Mouse (Mus musculus) spleen, postnatal 14 days (tissue): ENCODE data around the gene Atp2b2.

ENCODE experiments used
- DNase-seq, 2 experiments: peaks; one replicate each; pipeline ENCODE4 v3.0.0; 2021 to 2022; ENCODE audit warnings: low spot score in 2 of 2

The Atp2b2 gene

DNA sequence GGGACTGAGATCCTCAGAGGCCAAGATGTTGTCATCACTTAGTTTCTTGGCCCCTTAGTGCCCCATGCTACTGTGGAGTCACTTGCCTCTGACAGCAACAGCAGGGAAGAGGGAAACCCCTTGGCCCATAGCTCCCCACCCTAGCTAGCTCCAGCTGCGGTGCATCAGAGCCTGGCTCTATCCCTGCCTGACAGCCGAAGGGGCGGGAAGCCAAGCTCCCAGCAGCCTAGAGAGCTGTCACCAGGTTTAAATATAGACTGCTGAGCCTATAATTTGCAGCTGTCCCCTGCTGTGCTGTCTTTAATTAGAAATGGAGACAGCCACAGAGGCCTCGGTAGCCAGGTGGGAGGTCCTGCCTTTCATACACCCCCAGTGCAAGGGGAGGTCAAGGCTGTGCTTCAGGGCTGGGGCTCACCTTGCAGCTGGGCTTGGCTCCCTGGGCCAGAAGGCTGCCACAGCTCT, 247.1 kb downstream of the Atp2b2 start:
- no peak for DNase-seq

DNA sequence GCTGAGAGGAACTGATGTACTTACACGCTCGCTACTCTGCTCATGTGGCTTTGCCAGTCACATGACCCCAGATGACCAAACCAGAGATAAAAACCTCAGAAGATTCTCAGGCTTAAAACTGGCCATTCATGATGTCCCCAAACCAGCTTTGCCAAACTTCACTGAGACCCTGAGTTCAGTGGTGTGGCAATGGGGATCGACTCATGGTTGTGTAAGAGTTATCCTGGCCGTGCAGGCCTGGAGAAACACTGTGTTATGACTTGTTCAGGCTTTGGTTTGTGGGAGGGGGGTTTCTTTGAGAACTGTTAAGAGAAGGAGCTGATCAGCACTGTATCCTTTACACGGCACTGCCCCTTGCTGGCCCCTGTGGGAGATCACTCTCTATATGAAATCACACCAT, 250.0 kb downstream of the Atp2b2 start:
- no peak for DNase-seq

- no peak for DNase-seq
Observed at GRCm38 (mm10) chr6:113791012-113791411, 251.4 kb downstream of the Atp2b2 start.

- no peak for DNase-seq
Observed at GRCm38 (mm10) chr6:113787459-113787968, 254.9 kb downstream of the Atp2b2 start.

GRCm38 (mm10) chr6:113785658-113786057, 256.8 kb downstream of the Atp2b2 start:
- no peak for DNase-seq

DNA sequence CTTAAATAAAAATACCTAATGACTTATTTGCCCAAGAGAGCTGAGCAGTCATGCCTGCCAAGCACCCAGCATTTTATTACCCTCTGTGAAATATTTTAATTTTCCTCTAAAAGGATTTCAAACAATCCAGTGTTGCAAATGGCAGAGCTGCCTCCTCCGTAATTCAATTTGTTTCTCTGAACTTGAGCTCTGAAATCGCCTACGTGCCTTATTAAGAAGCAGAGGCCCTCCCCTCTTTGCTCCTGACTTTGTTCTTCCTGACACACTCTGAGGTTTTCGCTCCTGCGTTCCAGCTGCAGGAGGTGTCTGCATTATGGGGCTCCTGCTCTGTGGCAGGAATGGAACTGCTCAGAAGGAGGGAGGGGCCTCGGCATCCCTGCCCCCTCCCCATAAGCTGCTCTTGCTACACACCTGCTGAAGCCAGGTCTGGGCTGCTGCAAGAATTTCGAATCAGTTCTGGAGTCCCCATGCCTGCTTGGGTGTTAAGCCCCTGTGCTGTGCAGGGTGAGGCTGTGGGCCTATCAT, 264.1 kb downstream of the Atp2b2 start:
- DNase-seq = no peak

DNA sequence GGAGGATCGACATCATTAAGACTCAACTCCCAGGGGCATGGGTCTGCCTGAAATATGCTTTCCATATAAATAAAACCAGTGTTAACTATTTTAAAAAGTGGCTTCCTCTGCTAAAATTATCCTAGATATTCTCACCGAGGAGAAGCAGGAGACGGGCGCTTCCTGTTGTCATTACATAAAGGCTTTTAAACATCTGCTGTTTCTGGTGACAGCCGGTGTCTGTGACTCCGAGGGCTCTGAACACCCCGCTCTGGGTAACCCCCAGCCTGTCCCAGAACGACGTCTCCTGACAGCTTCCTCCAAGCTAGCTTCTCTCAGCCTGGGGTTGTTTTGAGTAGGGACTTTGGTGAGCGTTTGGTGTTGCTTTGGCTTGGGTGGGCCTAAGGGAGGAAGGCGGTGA, 273.6 kb downstream of the Atp2b2 start:
- no peak for DNase-seq

GRCm38 (mm10) chr6:113761644-113762043, 280.8 kb downstream of the Atp2b2 start:
- DNase-seq = peak in 1 of 2 experiments; percentile 17

DNA sequence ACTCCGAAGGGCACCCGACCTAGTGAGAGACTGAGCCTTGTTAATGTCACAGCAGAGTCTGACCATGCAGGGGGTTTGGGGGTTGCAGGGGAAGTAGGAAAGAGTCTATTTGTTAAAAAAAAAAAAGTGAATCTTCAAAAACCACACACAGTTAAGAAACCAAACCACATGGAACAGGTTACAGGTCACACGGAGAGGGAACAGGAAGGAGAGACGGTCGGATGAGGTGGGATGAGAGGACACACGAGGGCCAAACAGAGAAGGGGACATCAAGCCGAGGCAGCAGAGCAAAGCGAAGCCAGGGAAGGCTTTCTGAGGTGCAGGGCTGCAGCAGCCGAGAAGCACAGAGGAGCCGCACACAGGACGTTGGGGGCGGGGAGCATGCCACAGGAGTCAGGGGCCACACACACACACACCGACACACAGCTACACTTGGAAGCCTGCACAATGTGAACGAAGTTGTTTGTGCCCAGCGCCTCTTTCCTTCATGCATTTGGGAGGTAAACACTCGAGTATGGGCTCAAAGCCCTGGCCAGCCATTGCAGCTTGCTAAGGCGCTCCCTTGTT, 293.2 kb downstream of the Atp2b2 start:
- DNase-seq = no peak

GRCm38 (mm10) chr6:113748351-113748750, 294.1 kb downstream of the Atp2b2 start:
- DNase-seq = no peak

DNA sequence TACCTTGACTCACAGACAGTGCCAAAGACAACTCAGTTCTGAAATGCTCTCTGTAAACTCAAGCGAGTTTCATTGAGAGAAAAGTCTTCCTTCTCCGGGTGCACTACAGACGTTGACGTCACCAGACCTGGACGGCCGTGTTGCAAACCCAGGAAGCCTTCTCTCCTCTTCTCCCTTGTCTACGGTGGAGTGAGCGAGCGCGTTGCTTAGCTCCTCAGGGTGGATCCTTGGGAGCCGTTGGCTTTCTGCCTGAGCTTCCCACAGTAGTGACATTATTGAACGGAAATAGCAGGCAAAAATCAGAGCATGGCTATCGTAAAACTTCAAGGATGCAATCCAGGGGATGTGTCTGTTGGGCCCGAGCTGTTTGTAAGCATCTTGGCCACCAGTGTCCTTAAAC, 295.1 kb downstream of the Atp2b2 start:
- DNase-seq = no peak

DNA sequence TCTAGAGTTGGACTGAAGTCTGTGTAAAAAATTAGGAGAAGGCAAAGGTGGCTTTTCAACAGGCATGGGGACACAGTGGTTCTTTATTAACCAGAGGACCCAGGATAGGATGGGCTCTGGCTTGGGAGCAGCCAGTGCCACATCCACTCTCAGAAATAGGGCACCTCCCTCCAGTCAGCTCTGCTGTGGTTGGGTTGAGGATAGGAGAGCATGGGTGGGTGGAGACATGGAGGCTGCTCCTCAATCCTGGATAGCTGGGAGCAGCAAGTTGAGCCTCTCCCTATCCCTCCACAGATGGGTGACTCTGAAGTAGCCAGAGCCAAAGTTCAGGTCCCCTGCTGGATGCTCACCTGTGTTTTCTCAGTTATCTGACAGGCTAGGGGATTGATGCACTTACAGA, 297.3 kb downstream of the Atp2b2 start:
- no peak for DNase-seq

DNA sequence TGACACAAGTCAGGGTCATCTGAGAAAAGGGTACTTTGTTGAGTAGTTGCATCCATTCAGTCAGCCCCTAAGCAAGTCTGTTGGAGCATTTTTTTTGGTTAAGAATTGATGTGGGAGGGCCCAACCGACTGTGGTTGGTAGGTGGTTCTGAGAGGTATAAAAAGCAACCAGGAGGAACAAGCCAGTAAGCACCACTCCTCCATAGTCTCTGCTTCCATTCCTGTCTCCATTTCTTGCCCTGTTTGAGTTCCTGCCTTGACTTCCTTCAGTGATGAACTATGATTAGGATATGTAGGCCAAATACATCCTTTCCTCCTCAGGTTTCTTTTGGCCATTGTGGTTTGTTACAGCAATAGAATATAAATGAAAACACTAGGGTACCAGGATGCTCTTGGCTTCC, 299.3 kb downstream of the Atp2b2 start:
- DNase-seq = no peak

DNA sequence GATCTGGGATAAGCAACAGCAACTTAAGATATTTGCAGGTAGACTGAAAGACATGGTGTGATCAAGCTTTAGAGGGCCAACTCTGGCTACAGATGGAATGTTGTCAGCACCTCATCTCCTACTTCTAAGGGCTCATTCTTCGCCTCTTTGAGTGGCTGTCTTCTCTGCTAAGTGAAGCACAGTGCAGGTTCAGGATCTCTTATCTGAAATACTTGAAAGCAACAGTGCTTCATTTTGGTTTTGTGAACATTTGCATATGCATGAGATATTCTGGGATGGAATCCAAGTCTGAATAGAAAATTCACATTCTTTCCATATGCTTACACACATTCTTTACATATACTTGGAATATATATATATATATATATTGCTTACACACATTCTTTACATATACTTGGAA, 300.1 kb downstream of the Atp2b2 start:
- no peak for DNase-seq

DNA sequence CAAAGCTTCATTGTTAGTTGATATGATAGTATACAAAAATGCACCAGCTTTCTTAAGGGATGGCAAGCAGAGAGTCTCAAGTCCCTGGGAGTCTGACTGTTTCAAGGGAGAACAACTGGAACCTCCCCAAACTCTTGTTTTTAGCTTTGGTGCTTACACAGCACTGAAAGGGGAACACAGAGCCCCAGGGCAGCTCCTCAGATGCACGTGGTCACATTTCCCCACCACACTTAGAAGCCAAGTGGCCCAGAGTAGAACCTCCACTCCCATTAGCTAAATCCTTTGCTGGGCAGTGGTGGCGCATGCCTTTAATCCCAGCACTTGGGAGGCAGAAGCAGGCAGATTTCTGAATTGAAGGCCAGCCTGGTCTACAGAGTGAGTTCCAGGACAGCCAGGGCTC, 301.0 kb downstream of the Atp2b2 start:
- DNase-seq = no peak

- DNase-seq = peak; percentile 73 to 84
Observed at GRCm38 (mm10) chr6:113740236-113741217, 301.9 kb downstream of the Atp2b2 start, which contains the start of gene Sec13. Gene Sec13 (minus strand): TSS chr6:113740743.

DNA sequence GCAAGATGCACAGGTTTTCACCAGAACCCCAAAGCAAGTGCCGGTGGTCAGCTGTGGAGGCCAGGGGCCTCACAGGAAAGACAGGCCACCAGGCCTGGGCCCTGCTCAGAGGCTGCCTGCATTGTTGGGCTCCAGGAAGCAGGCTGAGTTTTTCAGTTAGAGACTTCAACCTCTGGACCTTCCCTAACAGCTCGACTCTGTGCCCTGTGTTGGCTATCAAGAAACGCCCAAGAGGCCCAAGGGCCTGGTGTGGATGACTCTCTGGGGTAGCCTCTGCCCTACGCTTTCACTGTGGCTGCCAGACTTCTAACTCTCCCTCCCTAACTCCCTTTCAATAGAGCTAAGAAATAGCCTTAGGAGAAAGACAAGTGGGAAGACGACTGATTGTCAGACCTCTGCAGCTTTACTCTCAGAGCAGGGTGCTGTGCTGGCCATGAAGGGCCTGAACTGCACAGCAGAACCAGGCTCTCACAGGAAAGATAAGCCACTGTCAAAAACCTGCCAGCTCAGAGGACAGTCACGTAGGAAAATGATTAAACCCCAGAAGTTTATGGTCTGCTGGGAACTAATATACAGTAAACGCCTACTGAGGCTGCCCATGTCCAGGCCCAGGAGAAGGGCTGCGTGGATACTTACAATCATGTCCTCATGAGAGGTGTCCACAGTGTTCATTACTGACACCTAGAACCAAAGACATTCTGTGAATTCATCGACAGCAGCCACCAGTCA, 304.9 kb downstream of the Atp2b2 start:
- no peak for DNase-seq

DNA sequence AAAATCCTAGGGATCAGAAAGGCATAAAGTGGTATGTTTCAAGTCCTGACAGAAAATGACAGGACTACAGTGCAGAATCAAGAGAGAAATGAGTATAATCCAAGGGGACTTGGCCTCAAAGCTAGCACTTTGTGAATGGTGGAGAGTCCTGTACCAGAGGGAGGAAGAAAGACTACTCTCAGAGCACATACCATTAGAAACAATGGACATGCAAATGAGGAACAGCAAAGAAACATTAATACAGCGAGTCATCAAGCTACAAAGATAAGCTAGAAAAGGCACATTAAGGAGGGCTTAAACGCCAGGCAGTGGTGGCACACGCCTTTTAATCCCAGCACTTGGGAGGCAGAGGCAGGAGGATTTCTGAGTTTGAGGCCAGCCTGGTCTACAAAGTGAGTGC, 311.1 kb downstream of the Atp2b2 start:
- no peak for DNase-seq

DNA sequence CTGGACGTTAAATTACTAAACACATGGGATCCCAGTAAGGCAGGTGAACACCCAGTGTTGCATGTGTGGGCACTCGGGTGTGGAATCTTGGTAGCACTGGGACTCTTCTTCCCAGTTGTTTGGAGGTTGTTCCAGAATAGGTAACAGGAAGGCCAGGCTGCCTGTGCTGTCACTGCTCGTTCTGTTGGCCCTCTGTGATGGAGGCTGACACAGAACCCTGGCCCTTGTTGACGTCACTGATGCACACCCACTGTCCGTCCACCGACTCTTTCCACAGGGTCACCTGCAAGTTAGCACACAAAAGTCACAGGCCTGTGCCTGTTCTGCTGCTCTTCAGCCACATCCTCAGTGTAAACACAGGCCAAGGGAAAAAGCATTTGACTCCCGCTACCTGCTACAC, 314.2 kb downstream of the Atp2b2 start:
- no peak for DNase-seq

GRCm38 (mm10) chr6:113721061-113721460, 321.4 kb downstream of the Atp2b2 start:
- no peak for DNase-seq

- DNase-seq = no peak
Observed at GRCm38 (mm10) chr6:113719878-113720277, 322.5 kb downstream of the Atp2b2 start, which contains the start of gene Ghrl. Gene Ghrl (minus strand): TSS chr6:113719880.

DNA sequence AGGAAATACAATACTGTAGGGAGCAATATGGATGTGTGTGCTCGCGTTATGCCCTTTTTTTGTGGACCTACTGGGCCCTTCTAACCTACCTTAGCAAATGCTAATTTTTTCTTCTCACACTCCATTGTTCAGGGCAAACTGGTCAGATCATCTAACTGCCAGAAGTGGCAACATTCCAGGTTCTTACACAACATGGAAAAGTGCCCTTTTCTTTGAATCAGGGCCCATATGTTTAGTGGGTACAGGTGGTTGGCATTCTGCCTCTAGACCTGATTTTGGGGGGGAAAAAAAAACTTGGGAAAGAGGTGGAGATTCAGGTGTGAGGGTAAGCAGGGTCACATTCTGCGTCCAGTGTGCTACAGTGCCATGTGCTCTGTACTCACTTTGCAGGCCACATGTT, 324.9 kb downstream of the Atp2b2 start:
- DNase-seq = no peak
